Mouse (Mus musculus): ENCODE data around the gene Trpc3. TPM values are rescaled to one million over a fixed set of nuclear protein-coding genes. Genes with fewer than 3 reads are reported as not detected.

The Trpc3 gene
- polyA plus RNA-seq, 2 experiments, result 3.9 to 6.0 TPM

GRCm38 (mm10) chr3:36644554-36645244 is 45.3 kb downstream of the Trpc3 start:
- no peak for TF ChIP-seq POLR2A (IDR thresholded peaks at IDR 0.05; ENCODE audit: borderline replicate concordance, extremely low read depth, insufficient read depth, insufficient read length)
- H3K4me3 ChIP-seq (replicated peaks; ENCODE audit: low read length), result no peak overlapping the region
- WGBS, result 74% methylated on average over 3 of the region's 3 CpGs
- no peak overlapping the region for H3K27ac ChIP-seq (replicated peaks; ENCODE audit: low read depth, low read length)
- ATAC-seq (ENCODE audit: low FRiP score, low read depth) (no peak), DNase-seq (ENCODE audit: low spot score) (no peak)
- H3K9ac ChIP-seq (ENCODE audit: low read depth, low read length, severe bottlenecking), result no peak overlapping the region
- H3K36me3 ChIP-seq (ENCODE audit: control insufficient read depth, insufficient read depth, low read length), result no peaks in the 10 kb centered on the region
- no peaks in the 10 kb centered on the region for H3K4me1 ChIP-seq (ENCODE audit: control insufficient read depth, insufficient read depth, low read length)
- no peaks in the 10 kb centered on the region for H3K9me3 ChIP-seq (ENCODE audit: control insufficient read depth, low read length)
- no peak overlapping the region for H3K4me2 ChIP-seq (replicated peaks; ENCODE audit: low read depth, low read length, severe bottlenecking)
- H3K27me3 ChIP-seq (ENCODE audit: control insufficient read depth, insufficient read depth, low read length), result no peaks in the 10 kb centered on the region

GRCm38 (mm10) chr3:36643354-36643753 is 46.6 kb downstream of the Trpc3 start:
- 74% methylated on average over 3 of the region's 3 CpGs for WGBS
- Histone ChIP-seq H3K9ac (ENCODE audit: low read depth, low read length, severe bottlenecking) (no peak overlapping the region), H3K27me3 (ENCODE audit: control insufficient read depth, insufficient read depth, low read length) (no peaks in the 10 kb centered on the region), H3K4me3 (replicated peaks; ENCODE audit: low read length) (no peak overlapping the region), H3K4me1 (ENCODE audit: control insufficient read depth, insufficient read depth, low read length) (no peaks in the 10 kb centered on the region), H3K36me3 (ENCODE audit: control insufficient read depth, insufficient read depth, low read length) (no peaks in the 10 kb centered on the region), H3K27ac (replicated peaks; ENCODE audit: low read depth, low read length) (no peak overlapping the region), H3K9me3 (ENCODE audit: control insufficient read depth, low read length) (no peaks in the 10 kb centered on the region), H3K4me2 (replicated peaks; ENCODE audit: low read depth, low read length, severe bottlenecking) (no peak overlapping the region)
- TF ChIP-seq POLR2A (IDR thresholded peaks at IDR 0.05; ENCODE audit: borderline replicate concordance, extremely low read depth, insufficient read depth, insufficient read length), result no peak
- no peak for DNase-seq (ENCODE audit: low spot score)
- ATAC-seq (ENCODE audit: low FRiP score, low read depth), result no peak

- TF ChIP-seq POLR2A (IDR thresholded peaks at IDR 0.05; ENCODE audit: borderline replicate concordance, extremely low read depth, insufficient read depth, insufficient read length), result no peak
- no peaks in the 10 kb centered on the region for H3K4me1 ChIP-seq (ENCODE audit: control insufficient read depth, insufficient read depth, low read length)
- WGBS, result 72% methylated on average over 13 of the region's 13 CpGs
- no peaks in the 10 kb centered on the region for H3K9me3 ChIP-seq (ENCODE audit: control insufficient read depth, low read length)
- no peak overlapping the region for H3K27ac ChIP-seq (replicated peaks; ENCODE audit: low read depth, low read length)
- no peaks in the 10 kb centered on the region for H3K36me3 ChIP-seq (ENCODE audit: control insufficient read depth, insufficient read depth, low read length)
- no peak overlapping the region for H3K9ac ChIP-seq (ENCODE audit: low read depth, low read length, severe bottlenecking)
- H3K4me3 ChIP-seq (replicated peaks; ENCODE audit: low read length), result no peak overlapping the region
- no peaks in the 10 kb centered on the region for H3K27me3 ChIP-seq (ENCODE audit: control insufficient read depth, insufficient read depth, low read length)
- no peak for ATAC-seq (ENCODE audit: low FRiP score, low read depth)
- no peak overlapping the region for H3K4me2 ChIP-seq (replicated peaks; ENCODE audit: low read depth, low read length, severe bottlenecking)
- DNase-seq (ENCODE audit: low spot score), result no peak
Observed at GRCm38 (mm10) chr3:36642736-36643135, 47.2 kb downstream of the Trpc3 start.

- no peaks in the 10 kb centered on the region for H3K27me3 ChIP-seq (ENCODE audit: control insufficient read depth, insufficient read depth, low read length)
- no peak for TF ChIP-seq POLR2A (IDR thresholded peaks at IDR 0.05; ENCODE audit: borderline replicate concordance, extremely low read depth, insufficient read depth, insufficient read length)
- no peaks in the 10 kb centered on the region for H3K9me3 ChIP-seq (ENCODE audit: control insufficient read depth, low read length)
- no peak overlapping the region for H3K4me3 ChIP-seq (replicated peaks; ENCODE audit: low read length)
- no peak overlapping the region for H3K9ac ChIP-seq (ENCODE audit: low read depth, low read length, severe bottlenecking)
- H3K4me2 ChIP-seq (replicated peaks; ENCODE audit: low read depth, low read length, severe bottlenecking), result no peak overlapping the region
- no peaks in the 10 kb centered on the region for H3K36me3 ChIP-seq (ENCODE audit: control insufficient read depth, insufficient read depth, low read length)
- DNase-seq (ENCODE audit: low spot score), result no peak
- H3K27ac ChIP-seq (replicated peaks; ENCODE audit: low read depth, low read length), result no peak overlapping the region
- H3K4me1 ChIP-seq (ENCODE audit: control insufficient read depth, insufficient read depth, low read length), result no peaks in the 10 kb centered on the region
- ATAC-seq (ENCODE audit: low FRiP score, low read depth), result no peak
- 67% methylated on average over 2 of the region's 2 CpGs for WGBS
Observed at GRCm38 (mm10) chr3:36640787-36641186, 49.2 kb downstream of the Trpc3 start.

GRCm38 (mm10) chr3:36635449-36635848 is 54.5 kb downstream of the Trpc3 start:
- no peak overlapping the region for H3K4me2 ChIP-seq (replicated peaks; ENCODE audit: low read depth, low read length, severe bottlenecking)
- no peaks in the 10 kb centered on the region for H3K4me1 ChIP-seq (ENCODE audit: control insufficient read depth, insufficient read depth, low read length)
- 22% methylated on average over 4 of the region's 4 CpGs for WGBS
- no peak for TF ChIP-seq POLR2A (IDR thresholded peaks at IDR 0.05; ENCODE audit: borderline replicate concordance, extremely low read depth, insufficient read depth, insufficient read length)
- H3K27ac ChIP-seq (replicated peaks; ENCODE audit: low read depth, low read length), result no peak overlapping the region
- H3K36me3 ChIP-seq (ENCODE audit: control insufficient read depth, insufficient read depth, low read length), result no peaks in the 10 kb centered on the region
- H3K9ac ChIP-seq (ENCODE audit: low read depth, low read length, severe bottlenecking), result 0 out of 2 replicates have a peak overlapping the region, but pooled peaks have one; percentile 16
- H3K9me3 ChIP-seq (ENCODE audit: control insufficient read depth, low read length), result no peaks in the 10 kb centered on the region
- DNase-seq (ENCODE audit: low spot score), result peak; percentile 9
- H3K27me3 ChIP-seq (ENCODE audit: control insufficient read depth, insufficient read depth, low read length), result no peaks in the 10 kb centered on the region
- no peak overlapping the region for H3K4me3 ChIP-seq (replicated peaks; ENCODE audit: low read length)
- no peak for ATAC-seq (ENCODE audit: low FRiP score, low read depth)
